Mouse (Mus musculus): ENCODE results near the gene Coro1b. TPM values are rescaled to one million over a fixed set of nuclear protein-coding genes. Genes with fewer than 3 reads are reported as not detected.

Gene Coro1b
- polyA plus RNA-seq (2015; fragmentation: Nextera tagmentation; extraction: Ambion mirVana) = 72.4 and 74.8 TPM in 2 replicates

DNA sequence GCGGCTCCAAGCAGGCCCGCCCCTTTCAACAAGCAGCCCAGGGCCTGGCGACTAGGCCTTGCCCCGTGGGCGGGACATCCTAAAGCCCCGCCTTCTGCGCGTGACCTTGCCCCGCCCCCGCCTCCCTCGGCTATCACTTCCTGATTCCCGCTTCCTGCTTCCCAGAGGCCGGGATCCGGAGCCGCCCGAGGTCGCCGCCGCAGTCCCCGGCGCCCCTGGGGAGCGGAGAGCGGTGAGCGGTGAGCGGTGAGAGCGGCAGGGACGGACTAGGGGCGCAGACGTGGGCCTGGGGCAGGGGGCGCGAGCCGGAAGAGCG, at the start of gene Coro1b:
Gene Coro1b, plus strand, starts transcription at position 129 of the 316 bp plus-strand sequence.
- under 1% methylated on average over 32 of the region's 33 CpGs for WGBS (ENCODE audit: insufficient replicate concordance)
- no peaks in the 10 kb centered on the region; the same call in 1 of the 2 replicates for H3K9me3 ChIP-seq (replicated peaks; ENCODE audit: control insufficient read depth, low read length)
- H3K9ac ChIP-seq (ENCODE audit: low read depth, low read length) = peak within 1 kb of the TSS; percentile 92
- no peaks in the 10 kb centered on the region for H3K27me3 ChIP-seq (ENCODE audit: control insufficient read depth, insufficient read depth, low read depth, low read length)
- no peaks in the 10 kb centered on the region for H3K36me3 ChIP-seq (ENCODE audit: control insufficient read depth, insufficient read depth)
- peak; percentile 92 for ATAC-seq (ENCODE audit: low read depth)
- H3K27ac ChIP-seq (ENCODE audit: low read length) = peak within 1 kb of the TSS; percentile 82
- H3K4me1 ChIP-seq (ENCODE audit: control insufficient read depth, low read depth, low read length) = peaks cover 21% of the 10 kb centered on the region
- H3K4me3 ChIP-seq (ENCODE audit: low read depth, low read length) = peak within 1 kb of the TSS; percentile 88
- peak within 1 kb of the TSS; percentile 75 for H3K4me2 ChIP-seq (ENCODE audit: low read depth, low read length)

DNA sequence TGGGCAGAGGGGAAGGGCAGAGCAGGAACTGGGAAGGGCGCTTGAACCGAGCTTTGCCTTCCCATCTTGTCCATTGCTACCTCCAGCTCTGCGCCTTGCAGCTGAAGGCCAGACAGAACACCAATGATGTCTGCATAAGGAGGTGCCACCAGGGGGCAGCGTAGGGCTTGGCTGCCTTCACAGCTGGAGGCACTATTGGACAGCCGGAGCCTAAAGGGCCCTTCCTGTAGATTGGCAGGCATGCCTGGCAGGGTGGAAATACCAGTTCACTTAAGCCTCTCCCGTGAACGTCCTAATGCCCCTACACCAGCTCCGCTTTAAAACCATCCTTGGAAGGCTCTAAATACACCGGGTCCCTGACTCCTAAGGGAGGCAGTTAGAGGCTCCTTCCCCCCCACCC, 49.4 kb upstream of the Coro1b start:
- H3K27ac ChIP-seq (ENCODE audit: low read length) = peak overlapping the region; percentile 83
- no peak for ATAC-seq (ENCODE audit: low read depth)
- H3K4me3 ChIP-seq (ENCODE audit: low read depth, low read length) = peak overlapping the region; percentile 86
- H3K4me2 ChIP-seq (ENCODE audit: low read depth, low read length) = peak overlapping the region; percentile 99
- no peaks in the 10 kb centered on the region for H3K9me3 ChIP-seq (replicated peaks; ENCODE audit: control insufficient read depth, low read length)
- H3K27me3 ChIP-seq (ENCODE audit: control insufficient read depth, insufficient read depth, low read depth, low read length) = peaks cover 24% of the 10 kb centered on the region
- H3K4me1 ChIP-seq (ENCODE audit: control insufficient read depth, low read depth, low read length) = peaks cover 46% of the 10 kb centered on the region
- no peaks in the 10 kb centered on the region for H3K36me3 ChIP-seq (ENCODE audit: control insufficient read depth, insufficient read depth)
- H3K9ac ChIP-seq (ENCODE audit: low read depth, low read length) = peak overlapping the region; percentile 65
- 5% methylated on average over 9 of the region's 9 CpGs for WGBS (ENCODE audit: insufficient replicate concordance)

DNA sequence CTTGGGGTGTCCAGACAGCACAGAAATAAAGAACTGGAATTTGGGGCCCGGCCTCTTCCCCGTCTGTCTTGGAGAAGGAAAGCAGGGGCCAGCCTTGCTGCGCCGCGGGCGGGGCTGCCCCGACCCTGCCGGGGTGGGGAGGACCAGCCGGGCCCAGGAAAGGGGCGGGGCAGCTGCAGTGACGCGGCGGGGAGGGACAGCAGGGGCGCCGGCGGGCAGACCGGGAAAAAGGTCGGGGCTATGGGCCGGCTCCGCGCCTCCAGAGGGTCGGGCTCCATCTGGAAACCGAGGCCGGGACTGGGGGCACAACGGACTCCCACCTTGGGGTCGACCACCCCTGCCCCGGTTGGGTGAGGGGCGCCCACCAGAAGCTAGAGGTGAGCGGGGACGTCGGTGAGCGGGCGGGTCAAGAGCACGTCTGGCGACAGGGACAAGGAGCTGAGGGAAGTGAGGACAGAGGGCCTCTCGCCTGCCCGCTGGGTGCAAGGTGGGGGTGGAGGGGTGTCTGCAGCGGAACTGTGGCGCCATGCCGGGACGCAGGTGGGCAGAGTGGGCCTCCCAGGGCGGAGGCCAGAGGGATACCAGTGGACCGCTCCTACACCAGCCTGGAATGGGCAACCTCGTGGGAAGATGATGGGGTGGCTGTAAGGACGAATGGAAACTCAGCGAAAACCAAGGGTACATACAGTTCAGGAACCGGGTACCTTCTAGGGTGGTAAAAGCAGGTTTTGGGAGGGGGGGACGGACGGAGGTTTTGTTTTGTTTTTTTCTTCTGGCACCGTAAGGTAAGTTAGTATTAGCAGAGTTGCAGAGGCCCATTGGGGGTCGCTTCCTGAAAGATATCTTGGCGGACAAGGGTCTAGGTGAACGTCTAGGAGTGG, 48.3 kb upstream of the Coro1b start, which contains the start of gene Pitpnm1:
Gene Pitpnm1, plus strand, starts transcription at position 162 of the 881 bp plus-strand sequence.
- no peaks in the 10 kb centered on the region for H3K36me3 ChIP-seq (ENCODE audit: control insufficient read depth, insufficient read depth)
- H3K4me2 ChIP-seq (ENCODE audit: low read depth, low read length) = peak within 1 kb of the TSS; percentile 99
- peak within 1 kb of the TSS; percentile 83 for H3K27ac ChIP-seq (ENCODE audit: low read length)
- 1% methylated on average over 53 of the region's 53 CpGs for WGBS (ENCODE audit: insufficient replicate concordance)
- H3K4me1 ChIP-seq (ENCODE audit: control insufficient read depth, low read depth, low read length) = peaks cover 46% of the 10 kb centered on the region
- H3K9me3 ChIP-seq (replicated peaks; ENCODE audit: control insufficient read depth, low read length) = no peaks in the 10 kb centered on the region
- peaks cover 24% of the 10 kb centered on the region for H3K27me3 ChIP-seq (ENCODE audit: control insufficient read depth, insufficient read depth, low read depth, low read length)
- no peak for ATAC-seq (ENCODE audit: low read depth)
- H3K9ac ChIP-seq (ENCODE audit: low read depth, low read length) = peak within 1 kb of the TSS; percentile 65
- H3K4me3 ChIP-seq (ENCODE audit: low read depth, low read length) = peak within 1 kb of the TSS; percentile 86

DNA sequence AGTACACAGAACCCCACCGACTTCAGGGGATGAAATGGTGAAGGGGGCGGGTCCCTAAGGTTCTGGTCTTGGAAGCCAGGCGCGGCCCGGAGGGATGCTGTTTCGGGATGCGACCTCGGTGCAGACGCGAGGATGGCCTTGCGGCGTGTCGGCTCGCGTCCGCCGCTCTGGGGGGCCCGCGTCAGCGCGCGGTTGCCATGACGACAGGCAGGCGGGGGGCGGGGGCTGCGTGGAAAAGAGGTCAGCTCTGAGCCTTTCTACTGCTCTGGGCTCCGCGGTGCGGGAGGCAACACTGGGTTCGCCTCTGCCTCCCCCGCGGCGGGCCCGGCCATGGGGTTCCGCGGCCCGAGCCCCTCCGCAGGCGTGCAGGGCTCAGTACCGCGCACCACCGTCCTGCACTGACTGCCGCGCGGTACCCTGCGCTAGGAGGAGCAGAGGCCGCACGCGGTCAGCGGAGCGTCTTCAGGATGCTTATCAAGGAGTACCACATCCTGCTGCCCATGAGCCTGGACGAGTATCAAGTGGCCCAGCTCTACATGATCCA, 47.6 kb upstream of the Coro1b start:
- peak overlapping the region; percentile 99 for H3K4me2 ChIP-seq (ENCODE audit: low read depth, low read length)
- no peak for ATAC-seq (ENCODE audit: low read depth)
- H3K9ac ChIP-seq (ENCODE audit: low read depth, low read length) = peak overlapping the region; percentile 65
- no peaks in the 10 kb centered on the region for H3K9me3 ChIP-seq (replicated peaks; ENCODE audit: control insufficient read depth, low read length)
- WGBS (ENCODE audit: insufficient replicate concordance) = 1% methylated on average over 52 of the region's 52 CpGs
- H3K27ac ChIP-seq (ENCODE audit: low read length) = no peak overlapping the region
- peaks cover 24% of the 10 kb centered on the region for H3K27me3 ChIP-seq (ENCODE audit: control insufficient read depth, insufficient read depth, low read depth, low read length)
- peaks cover 46% of the 10 kb centered on the region for H3K4me1 ChIP-seq (ENCODE audit: control insufficient read depth, low read depth, low read length)
- H3K4me3 ChIP-seq (ENCODE audit: low read depth, low read length) = peak overlapping the region; percentile 66
- H3K36me3 ChIP-seq (ENCODE audit: control insufficient read depth, insufficient read depth) = no peaks in the 10 kb centered on the region

DNA sequence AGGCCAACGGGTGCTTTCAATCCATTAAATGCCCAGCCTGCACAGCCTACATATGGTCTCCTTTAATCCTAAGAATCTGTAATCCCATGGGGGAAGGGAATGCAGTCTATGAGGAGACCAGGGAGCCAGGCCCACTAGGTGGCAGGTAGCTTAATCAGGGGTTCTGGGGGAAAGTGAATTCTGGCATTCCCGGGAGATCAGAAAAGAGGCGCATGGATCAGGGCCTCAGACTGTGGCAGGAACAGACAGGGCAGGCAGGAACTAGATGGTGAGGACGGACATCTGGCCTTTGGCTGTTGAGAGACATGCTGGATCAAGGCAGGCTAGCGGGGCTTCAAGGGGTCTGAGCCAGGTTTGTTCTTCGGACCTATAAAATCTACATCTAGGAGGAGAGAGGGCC, 47.0 kb upstream of the Coro1b start:
- H3K9ac ChIP-seq (ENCODE audit: low read depth, low read length) = no peak overlapping the region
- no peak for ATAC-seq (ENCODE audit: low read depth)
- H3K36me3 ChIP-seq (ENCODE audit: control insufficient read depth, insufficient read depth) = no peaks in the 10 kb centered on the region
- no peak overlapping the region for H3K27ac ChIP-seq (ENCODE audit: low read length)
- no peaks in the 10 kb centered on the region for H3K9me3 ChIP-seq (replicated peaks; ENCODE audit: control insufficient read depth, low read length)
- H3K4me1 ChIP-seq (ENCODE audit: control insufficient read depth, low read depth, low read length) = peaks cover 39% of the 10 kb centered on the region
- WGBS (ENCODE audit: insufficient replicate concordance) = 78% methylated on average over 6 of the region's 6 CpGs
- H3K4me3 ChIP-seq (ENCODE audit: low read depth, low read length) = no peak overlapping the region
- H3K4me2 ChIP-seq (ENCODE audit: low read depth, low read length) = no peak overlapping the region
- peaks cover 24% of the 10 kb centered on the region for H3K27me3 ChIP-seq (ENCODE audit: control insufficient read depth, insufficient read depth, low read depth, low read length)

DNA sequence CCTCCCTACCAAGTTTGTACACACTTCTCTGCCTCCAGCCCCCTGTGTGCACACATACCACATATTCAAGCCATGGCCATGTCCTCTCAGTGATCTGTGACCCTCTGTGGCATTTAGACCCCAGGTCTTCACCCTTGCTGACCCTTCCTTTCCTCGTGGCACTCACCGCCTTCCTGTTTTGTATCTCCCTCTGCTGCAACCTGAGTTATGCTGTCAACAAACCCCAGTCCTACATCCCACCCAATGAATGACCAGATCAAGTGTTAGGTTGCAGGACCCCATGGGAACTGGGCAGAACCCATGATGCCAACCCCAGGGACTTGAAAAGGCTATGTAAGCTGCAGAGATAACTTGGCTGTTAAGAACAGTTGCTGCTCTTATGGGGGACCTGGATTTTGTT, 46.4 kb upstream of the Coro1b start:
- H3K27me3 ChIP-seq (ENCODE audit: control insufficient read depth, insufficient read depth, low read depth, low read length) = peaks cover 24% of the 10 kb centered on the region
- no peak overlapping the region for H3K4me3 ChIP-seq (ENCODE audit: low read depth, low read length)
- no peak overlapping the region for H3K4me2 ChIP-seq (ENCODE audit: low read depth, low read length)
- no peak overlapping the region for H3K9ac ChIP-seq (ENCODE audit: low read depth, low read length)
- no peak overlapping the region for H3K27ac ChIP-seq (ENCODE audit: low read length)
- H3K36me3 ChIP-seq (ENCODE audit: control insufficient read depth, insufficient read depth) = no peaks in the 10 kb centered on the region
- H3K9me3 ChIP-seq (replicated peaks; ENCODE audit: control insufficient read depth, low read length) = no peaks in the 10 kb centered on the region
- ATAC-seq (ENCODE audit: low read depth) = no peak
- 69% methylated on average over 2 of the region's 2 CpGs for WGBS (ENCODE audit: insufficient replicate concordance)
- peaks cover 36% of the 10 kb centered on the region for H3K4me1 ChIP-seq (ENCODE audit: control insufficient read depth, low read depth, low read length)

DNA sequence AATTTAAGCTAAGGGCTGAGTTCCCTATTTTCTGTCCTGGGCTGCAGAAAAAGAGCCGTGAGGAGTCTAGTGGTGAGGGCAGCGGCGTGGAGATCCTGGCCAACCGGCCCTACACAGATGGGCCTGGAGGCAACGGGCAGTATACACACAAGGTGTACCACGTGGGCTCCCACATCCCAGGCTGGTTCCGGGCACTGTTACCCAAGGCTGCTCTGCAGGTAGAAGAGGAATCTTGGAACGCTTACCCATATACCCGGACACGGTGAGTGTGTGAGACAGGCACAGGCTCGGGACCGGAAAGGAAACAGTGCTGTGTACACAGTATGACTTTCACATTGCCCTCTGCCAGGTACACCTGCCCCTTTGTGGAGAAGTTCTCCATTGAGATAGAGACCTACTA, 45.8 kb upstream of the Coro1b start:
- peaks cover 35% of the 10 kb centered on the region for H3K4me1 ChIP-seq (ENCODE audit: control insufficient read depth, low read depth, low read length)
- H3K27me3 ChIP-seq (ENCODE audit: control insufficient read depth, insufficient read depth, low read depth, low read length) = peaks cover 24% of the 10 kb centered on the region
- 82% methylated on average over 12 of the region's 12 CpGs for WGBS (ENCODE audit: insufficient replicate concordance)
- no peak overlapping the region for H3K4me2 ChIP-seq (ENCODE audit: low read depth, low read length)
- H3K9me3 ChIP-seq (replicated peaks; ENCODE audit: control insufficient read depth, low read length) = no peaks in the 10 kb centered on the region
- H3K9ac ChIP-seq (ENCODE audit: low read depth, low read length) = no peak overlapping the region
- H3K4me3 ChIP-seq (ENCODE audit: low read depth, low read length) = no peak overlapping the region
- H3K27ac ChIP-seq (ENCODE audit: low read length) = no peak overlapping the region
- H3K36me3 ChIP-seq (ENCODE audit: control insufficient read depth, insufficient read depth) = no peaks in the 10 kb centered on the region
- no peak for ATAC-seq (ENCODE audit: low read depth)

DNA sequence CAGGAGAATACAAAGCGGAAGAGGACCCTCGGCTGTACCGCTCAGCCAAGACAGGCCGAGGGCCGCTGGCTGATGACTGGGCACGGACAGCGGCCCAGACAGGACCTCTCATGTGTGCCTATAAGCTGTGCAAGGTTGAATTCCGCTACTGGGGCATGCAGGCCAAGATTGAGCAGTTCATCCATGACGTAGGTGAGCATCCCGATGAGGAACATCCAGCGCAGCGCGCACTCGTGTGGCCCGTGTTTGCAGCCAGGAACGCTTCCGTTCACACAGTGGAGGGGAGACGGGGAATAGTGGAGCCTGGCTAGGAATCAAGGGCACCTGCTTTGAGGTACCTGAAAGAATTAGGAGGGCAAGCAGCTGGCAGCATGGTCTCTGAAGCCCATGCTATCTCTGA, 45.1 kb upstream of the Coro1b start:
- no peaks in the 10 kb centered on the region for H3K9me3 ChIP-seq (replicated peaks; ENCODE audit: control insufficient read depth, low read length)
- no peak overlapping the region for H3K4me3 ChIP-seq (ENCODE audit: low read depth, low read length)
- no peak for ATAC-seq (ENCODE audit: low read depth)
- peaks cover 28% of the 10 kb centered on the region for H3K4me1 ChIP-seq (ENCODE audit: control insufficient read depth, low read depth, low read length)
- H3K27me3 ChIP-seq (ENCODE audit: control insufficient read depth, insufficient read depth, low read depth, low read length) = peaks cover 24% of the 10 kb centered on the region
- H3K9ac ChIP-seq (ENCODE audit: low read depth, low read length) = no peak overlapping the region
- H3K36me3 ChIP-seq (ENCODE audit: control insufficient read depth, insufficient read depth) = no peaks in the 10 kb centered on the region
- no peak overlapping the region for H3K4me2 ChIP-seq (ENCODE audit: low read depth, low read length)
- no peak overlapping the region for H3K27ac ChIP-seq (ENCODE audit: low read length)
- WGBS (ENCODE audit: insufficient replicate concordance) = 87% methylated on average over 18 of the region's 18 CpGs

DNA sequence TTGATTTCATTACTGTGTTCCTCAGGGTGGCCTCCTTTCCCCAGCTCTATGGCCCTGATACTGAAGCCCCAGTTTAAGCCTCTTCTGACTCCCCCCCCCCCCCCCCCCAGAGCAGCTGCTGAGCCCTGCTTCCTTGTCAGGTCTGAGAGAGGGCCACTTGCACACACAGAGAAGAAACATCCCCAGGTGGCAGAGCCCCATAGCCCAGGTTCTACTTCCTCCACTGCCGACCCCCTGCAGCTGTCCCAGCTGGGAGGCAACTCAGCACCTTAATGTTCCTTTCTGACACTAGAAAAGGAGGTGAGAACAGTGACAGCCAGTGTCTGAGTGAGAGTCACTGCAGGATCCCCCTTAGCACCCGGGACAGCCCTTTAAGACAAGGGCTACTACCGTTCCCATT, 44.6 kb upstream of the Coro1b start:
- H3K27ac ChIP-seq (ENCODE audit: low read length) = no peak overlapping the region
- H3K4me2 ChIP-seq (ENCODE audit: low read depth, low read length) = no peak overlapping the region
- no peak overlapping the region for H3K4me3 ChIP-seq (ENCODE audit: low read depth, low read length)
- H3K4me1 ChIP-seq (ENCODE audit: control insufficient read depth, low read depth, low read length) = peaks cover 23% of the 10 kb centered on the region
- peaks cover 24% of the 10 kb centered on the region for H3K27me3 ChIP-seq (ENCODE audit: control insufficient read depth, insufficient read depth, low read depth, low read length)
- WGBS (ENCODE audit: insufficient replicate concordance) = 70% methylated on average over 3 of the region's 3 CpGs
- H3K9me3 ChIP-seq (replicated peaks; ENCODE audit: control insufficient read depth, low read length) = no peaks in the 10 kb centered on the region
- no peaks in the 10 kb centered on the region for H3K36me3 ChIP-seq (ENCODE audit: control insufficient read depth, insufficient read depth)
- no peak for ATAC-seq (ENCODE audit: low read depth)
- no peak overlapping the region for H3K9ac ChIP-seq (ENCODE audit: low read depth, low read length)
